Mouse (Mus musculus) MEL (cell line): ENCODE data around the gene Gpr3. TPM values are rescaled to one million over a fixed set of nuclear protein-coding genes. Genes with fewer than 3 reads are reported as not detected.
A peak's percentile ranks its signal among the peaks of the same experiment; 100 is the strongest.

Source experiments
- DNase-seq: peaks from one replicate; pipeline ENCODE4 v3.0.0; 2011; ENCODE audit warnings: low read depth, low spot score
- H3K27ac ChIP-seq: 2 replicates; pipeline ENCODE4 v1.5.1; 2012; ENCODE audit warnings: low read depth, mild to moderate bottlenecking, control low read depth, low read length, moderate library complexity; ENCODE audit not compliant: control insufficient read depth
- H3K27me3 ChIP-seq, 2 experiments: fragments of 150-350 bp in 1 of 2; sonication (generic) in 1 of 2; 2 replicates each; pipeline ENCODE4 v1.6.1; 2012; ENCODE audit warnings: low read length in 2 of 2, mild to moderate bottlenecking in 2 of 2, improper control_type of control experiment in 1 of 2, moderate library complexity in 1 of 2; ENCODE audit not compliant: insufficient read depth in 2 of 2, control insufficient read depth in 1 of 2
- H3K36me3 ChIP-seq, 2 experiments: 2 replicates each; pipeline ENCODE4 v1.6.1; 2012 to 2014; ENCODE audit warnings: low read length in 2 of 2, improper control_type of control experiment in 1 of 2, inconsistent platforms in 1 of 2, mild to moderate bottlenecking in 1 of 2; ENCODE audit not compliant: insufficient read depth in 2 of 2, control insufficient read depth in 1 of 2
- H3K4me1 ChIP-seq, 2 experiments: fragments of 150-350 bp in 1 of 2; sonication (generic) in 1 of 2; 2 replicates each; pipeline ENCODE4 v1.6.1; 2012; ENCODE audit warnings: low read length in 2 of 2, improper control_type of control experiment in 1 of 2, mild to moderate bottlenecking in 1 of 2; ENCODE audit not compliant: insufficient read depth in 2 of 2, control insufficient read depth in 1 of 2
- H3K4me3 ChIP-seq, 2 experiments: fragments of 150-350 bp in 1 of 2; sonication (generic) in 1 of 2; 2 replicates each; pipeline ENCODE4 v1.5.1; 2012; ENCODE audit warnings: low read depth in 2 of 2, low read length in 2 of 2, mild to moderate bottlenecking in 2 of 2, moderate library complexity in 2 of 2, control low read depth in 1 of 2, improper control_type of control experiment in 1 of 2; ENCODE audit not compliant: control insufficient read depth in 1 of 2, insufficient read depth in 1 of 2
- H3K79me2 ChIP-seq: 2 replicates; pipeline ENCODE4 v1.6.1; 2012; ENCODE audit warnings: mild to moderate bottlenecking, low read length, moderate library complexity; ENCODE audit not compliant: control insufficient read depth, poor library complexity, insufficient read depth
- H3K9ac ChIP-seq: 2 replicates; pipeline ENCODE4 v1.6.1; 2012; ENCODE audit warnings: low read depth, mild to moderate bottlenecking, control low read depth, low read length, moderate library complexity; ENCODE audit not compliant: control insufficient read depth, poor library complexity, severe bottlenecking
- H3K9me3 ChIP-seq: fragments of 150-350 bp; sonication (generic); replicated peaks from 2 replicates; pipeline ENCODE4 v1.6.1; 2012; ENCODE audit warnings: mild to moderate bottlenecking, low read length, improper control_type of control experiment, moderate library complexity; ENCODE audit not compliant: insufficient read depth
- BHLHE40 ChIP-seq: IDR thresholded peaks from 2 replicates; pipeline ENCODE4 v1.6.1; 2012; ENCODE audit warnings: low read depth, mild to moderate bottlenecking, inconsistent platforms, low read length, improper control_type of control experiment, borderline replicate concordance
- CHD2 ChIP-seq: IDR thresholded peaks from 2 replicates; pipeline ENCODE4 v1.6.1; 2011; ENCODE audit warnings: low read length, improper control_type of control experiment
- CTCF ChIP-seq, 3 experiments: IDR thresholded peaks in 2 of 3; conservative IDR thresholded peaks in 1 of 3; 2 replicates each; pipeline ENCODE4 v1.5.1; 2011 to 2012; ENCODE audit warnings: low read length in 3 of 3, low read depth in 2 of 3, mild to moderate bottlenecking in 2 of 3, improper control_type of control experiment in 1 of 3, inconsistent platforms in 1 of 3, mixed read lengths in 1 of 3, moderate library complexity in 1 of 3; ENCODE audit not compliant: control insufficient read depth in 1 of 3, insufficient read depth in 1 of 3, poor library complexity in 1 of 3, severe bottlenecking in 1 of 3
- E2F4 ChIP-seq: IDR thresholded peaks from 2 replicates; pipeline ENCODE4 v1.6.1; 2011; ENCODE audit warnings: low read depth, low read length, improper control_type of control experiment, borderline replicate concordance
- ELF1 ChIP-seq: IDR thresholded peaks from 2 replicates; pipeline ENCODE4 v1.6.1; 2014; ENCODE audit warnings: low read depth, mild to moderate bottlenecking, inconsistent platforms, low read length, improper control_type of control experiment, moderate library complexity
- EP300 ChIP-seq, 2 experiments: IDR thresholded peaks; 2 replicates each; pipeline ENCODE4 v1.6.1; 2011; ENCODE audit warnings: improper control_type of control experiment in 2 of 2, low read length in 2 of 2, low read depth in 1 of 2, mild to moderate bottlenecking in 1 of 2
- ETS1 ChIP-seq: IDR thresholded peaks from 2 replicates; pipeline ENCODE4 v1.6.1; 2012; ENCODE audit warnings: low read depth, mild to moderate bottlenecking, inconsistent platforms, low read length, improper control_type of control experiment, moderate library complexity
- GABPA ChIP-seq: IDR thresholded peaks from 2 replicates; pipeline ENCODE4 v1.6.1; 2012; ENCODE audit warnings: low read depth, mild to moderate bottlenecking, inconsistent platforms, low read length, improper control_type of control experiment, moderate library complexity
- GATA1 ChIP-seq: IDR thresholded peaks from 2 replicates; pipeline ENCODE4 v1.6.1; 2011; ENCODE audit warnings: low read depth, low read length, improper control_type of control experiment
- HCFC1 ChIP-seq: IDR thresholded peaks from 2 replicates; pipeline ENCODE4 v1.6.1; 2012; ENCODE audit warnings: low read depth, mild to moderate bottlenecking, inconsistent platforms, low read length, improper control_type of control experiment, moderate library complexity
- JUND ChIP-seq: IDR thresholded peaks from 2 replicates; pipeline ENCODE4 v1.6.1; 2011; ENCODE audit warnings: low read depth, mild to moderate bottlenecking, improper control_type of control experiment, low read length
- KAT2A ChIP-seq: conservative IDR thresholded peaks from 2 replicates; pipeline ENCODE4 v1.6.1; 2012; ENCODE audit warnings: low read depth, low read length, improper control_type of control experiment, inconsistent platforms
- MAFK ChIP-seq: IDR thresholded peaks from 2 replicates; pipeline ENCODE4 v1.6.1; 2011; ENCODE audit warnings: low read depth, mild to moderate bottlenecking, low read length, improper control_type of control experiment, borderline replicate concordance
- MAX ChIP-seq: IDR thresholded peaks from 2 replicates; pipeline ENCODE4 v1.6.1; 2011; ENCODE audit warnings: low read length, improper control_type of control experiment
- MAZ ChIP-seq: IDR thresholded peaks from 2 replicates; pipeline ENCODE4 v1.6.1; 2012; ENCODE audit warnings: low read depth, mild to moderate bottlenecking, inconsistent platforms, low read length, improper control_type of control experiment
- MEF2A ChIP-seq: IDR thresholded peaks from 2 replicates; pipeline ENCODE4 v1.6.1; 2014; ENCODE audit warnings: low read depth, mild to moderate bottlenecking, inconsistent platforms, low read length, improper control_type of control experiment; ENCODE audit not compliant: poor library complexity, insufficient replicate concordance, severe bottlenecking; ENCODE audit errors: extremely low read depth
- MXI1 ChIP-seq: IDR thresholded peaks from 2 replicates; pipeline ENCODE4 v1.6.1; 2011; ENCODE audit warnings: mild to moderate bottlenecking, low read depth, low read length, improper control_type of control experiment
- MYB ChIP-seq: IDR thresholded peaks from 2 replicates; pipeline ENCODE4 v1.6.1; 2011; ENCODE audit warnings: mild to moderate bottlenecking, low read depth, low read length, improper control_type of control experiment
- MYC ChIP-seq: IDR thresholded peaks from 2 replicates; pipeline ENCODE4 v1.6.1; 2011; ENCODE audit warnings: low read depth, mild to moderate bottlenecking, low read length, improper control_type of control experiment, moderate library complexity
- NELFE ChIP-seq: IDR thresholded peaks from 2 replicates; pipeline ENCODE4 v1.6.1; 2011; ENCODE audit warnings: low read depth, low read length, improper control_type of control experiment
- NRF1 ChIP-seq: IDR thresholded peaks from 2 replicates; pipeline ENCODE4 v1.6.1; 2014; ENCODE audit warnings: low read depth, mild to moderate bottlenecking, inconsistent platforms, low read length, improper control_type of control experiment, moderate library complexity; ENCODE audit not compliant: poor library complexity, insufficient read depth, severe bottlenecking
- POLR2A ChIP-seq, 2 experiments: IDR thresholded peaks; 2 replicates each; pipeline ENCODE4 v1.6.1; 2011 to 2012; ENCODE audit warnings: low read length in 2 of 2, mild to moderate bottlenecking in 2 of 2, control low read depth in 1 of 2, improper control_type of control experiment in 1 of 2, low read depth in 1 of 2, moderate library complexity in 1 of 2; ENCODE audit not compliant: control insufficient read depth in 1 of 2, insufficient read depth in 1 of 2, poor library complexity in 1 of 2
- POLR2AphosphoS2 ChIP-seq: IDR thresholded peaks from 2 replicates; pipeline ENCODE4 v1.6.1; 2011; ENCODE audit warnings: low read length, improper control_type of control experiment
- POLR2AphosphoS5 ChIP-seq: IDR thresholded peaks from 2 replicates; pipeline ENCODE4 v1.6.1; 2012; ENCODE audit warnings: low read depth, borderline replicate concordance, mild to moderate bottlenecking, inconsistent platforms, low read length, moderate library complexity, mixed read lengths
- RAD21 ChIP-seq: IDR thresholded peaks from 2 replicates; pipeline ENCODE4 v1.6.1; 2011; ENCODE audit warnings: mild to moderate bottlenecking, low read depth, low read length, improper control_type of control experiment
- RCOR1 ChIP-seq: IDR thresholded peaks from 2 replicates; pipeline ENCODE4 v1.6.1; 2012; ENCODE audit warnings: low read depth, mild to moderate bottlenecking, inconsistent platforms, low read length, improper control_type of control experiment
- SMC3 ChIP-seq: IDR thresholded peaks from 2 replicates; pipeline ENCODE4 v1.6.1; 2011; ENCODE audit warnings: low read depth, low read length, improper control_type of control experiment
- TAL1 ChIP-seq: IDR thresholded peaks from 2 replicates; pipeline ENCODE4 v1.6.1; 2012; ENCODE audit warnings: mild to moderate bottlenecking, inconsistent platforms, low read length, moderate library complexity, mixed read lengths
- TCF12 ChIP-seq: IDR thresholded peaks from 2 replicates; pipeline ENCODE4 v1.6.1; 2014; ENCODE audit warnings: low read depth, mild to moderate bottlenecking, inconsistent platforms, low read length, improper control_type of control experiment, moderate library complexity
- USF1 ChIP-seq: IDR thresholded peaks from 2 replicates; pipeline ENCODE4 v1.6.1; 2014; ENCODE audit warnings: low read depth, mild to moderate bottlenecking, inconsistent platforms, low read length, improper control_type of control experiment, moderate library complexity
- USF2 ChIP-seq, 2 experiments: IDR thresholded peaks; 2 replicates each; pipeline ENCODE4 v1.6.1; 2011 to 2012; ENCODE audit warnings: improper control_type of control experiment in 2 of 2, low read length in 2 of 2, borderline replicate concordance in 1 of 2, inconsistent platforms in 1 of 2, low read depth in 1 of 2, mild to moderate bottlenecking in 1 of 2; ENCODE audit not compliant: insufficient read depth in 1 of 2
- ZC3H11A ChIP-seq: IDR thresholded peaks from 2 replicates; pipeline ENCODE4 v1.6.1; 2012; ENCODE audit warnings: low read depth, mild to moderate bottlenecking, inconsistent platforms, low read length, improper control_type of control experiment
- ZKSCAN1 ChIP-seq: IDR thresholded peaks from 2 replicates; pipeline ENCODE4 v1.6.1; 2012; ENCODE audit warnings: low read depth, mild to moderate bottlenecking, inconsistent platforms, low read length, improper control_type of control experiment, moderate library complexity
- ZMIZ1 ChIP-seq: IDR thresholded peaks from 2 replicates; pipeline ENCODE4 v1.6.1; 2012; ENCODE audit warnings: low read depth, mild to moderate bottlenecking, inconsistent platforms, low read length, improper control_type of control experiment, moderate library complexity
- ZNF384 ChIP-seq: IDR thresholded peaks from 2 replicates; pipeline ENCODE4 v1.6.1; 2012; ENCODE audit warnings: low read depth, mild to moderate bottlenecking, inconsistent platforms, low read length, improper control_type of control experiment
- polyA plus RNA-seq, 2 experiments: library from polyadenylated mRNA; stranded (reverse) in 1 of 2; unstranded in 1 of 2; fragments of >175 nt in 1 of 2; fragments of >200 nt in 1 of 2; gene quantifications; 2 replicates each; pipeline versions ENCODE4 v1.2.1 to v1.2.4; 2012; ENCODE audit warnings: low replicate concordance in 2 of 2, low read depth in 1 of 2; ENCODE audit not compliant: insufficient read length in 2 of 2, insufficient read depth in 1 of 2, missing spikeins in 1 of 2
- total RNA-seq: library from RNA; depleted of rRNA; stranded (reverse); fragments of 300-350 nt; gene quantifications from 2 replicates; pipeline ENCODE4 v1.2.3, GENCODE M21; 2012

Gpr3 gene
- total and polyA plus RNA-seq, 3 experiments: 0.08 to 0.35 TPM; not detected in 1

DNA sequence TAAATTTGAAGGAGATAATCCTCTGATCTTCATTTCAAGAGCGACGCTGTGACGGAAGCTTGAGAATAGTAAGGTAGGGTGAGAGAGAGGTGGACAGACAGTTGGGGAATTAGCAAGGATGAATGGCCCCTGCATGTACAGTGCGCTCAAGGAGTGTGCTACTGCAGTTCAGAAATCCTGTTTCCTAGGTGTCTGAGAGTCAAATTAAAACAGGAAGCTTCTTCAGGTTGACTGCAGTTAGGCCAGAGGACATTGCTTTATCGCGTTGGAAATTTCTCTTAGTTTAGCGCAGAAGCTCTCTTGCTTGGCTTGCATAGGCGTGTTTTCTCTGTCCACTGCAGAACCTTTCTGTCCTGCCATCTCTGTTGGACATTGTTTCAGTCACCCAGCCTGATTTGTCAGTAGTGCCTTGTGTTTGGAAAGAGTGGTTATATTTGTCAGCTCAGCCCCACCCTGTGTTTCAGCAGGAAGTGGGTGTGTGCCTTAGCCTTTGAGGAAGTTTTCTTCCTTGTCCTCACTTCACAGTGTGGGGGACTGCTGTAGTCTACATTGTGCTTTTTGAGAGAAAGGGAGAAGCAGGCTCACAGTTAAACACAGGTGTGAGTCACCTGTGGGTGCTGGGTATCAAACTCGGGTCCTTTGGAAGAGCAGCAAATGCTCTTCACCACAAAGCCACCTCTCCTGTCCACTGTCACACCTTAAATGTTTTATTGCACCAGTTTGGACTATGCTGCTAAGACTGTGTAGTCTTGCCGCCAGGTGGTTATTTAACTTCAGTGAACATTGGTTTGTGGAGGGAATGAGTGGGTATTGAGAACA lies 42.9 kb downstream of the Gpr3 start:
- no peaks in the 10 kb centered on the region for H3K27me3 ChIP-seq
- peaks cover 0 to 16% of the 10 kb centered on the region in 2 experiments; a peak in 2 of 4 replicates for H3K36me3 ChIP-seq
- no peaks in the 10 kb centered on the region for H3K9me3 ChIP-seq
- peaks cover 34% of the 10 kb centered on the region for H3K79me2 ChIP-seq
- peak overlapping the region; percentile 27 for H3K9ac ChIP-seq
- H3K27ac ChIP-seq: peak overlapping the region; percentile 82
- H3K4me3 ChIP-seq: peak overlapping the region; percentile 20 to 52
- H3K4me1 ChIP-seq: peaks cover 6 to 13% of the 10 kb centered on the region in 2 experiments
- DNase-seq: peak; percentile 86
- TF ChIP-seq ZNF384 (no peak), GATA1 (no peak), ELF1 (peak; percentile 81), POLR2A (IDR thresholded peaks at IDR 0.05; ENCODE audit: control insufficient read depth in 1 of 2, insufficient read depth in 1 of 2, low read depth in 1 of 2, low read length in 2 of 2, poor library complexity in 1 of 2) (peak in 1 of 2 experiments; percentile 47; a peak in 2 of 4 replicates), TAL1 (no peak), SMC3 (no peak), MAFK (no peak), E2F4 (no peak), TCF12 (no peak), JUND (no peak), MYB (no peak), MEF2A (no peak), CTCF (IDR thresholded peaks at IDR 0.05 in 2 of 3, conservative IDR thresholded peaks at IDR 0.05 in 1 of 3; ENCODE audit: control insufficient read depth in 1 of 3, insufficient read depth in 1 of 3, low read depth in 2 of 3, low read length in 3 of 3, poor library complexity in 1 of 3, severe bottlenecking in 1 of 3) (no peak), KAT2A (no peak), USF2 (IDR thresholded peaks at IDR 0.05; ENCODE audit: borderline replicate concordance in 1 of 2, insufficient read depth in 1 of 2, low read depth in 1 of 2, low read length in 2 of 2) (no peak), GABPA (no peak), CHD2 (no peak), MXI1 (peak; percentile 54), MYC (0 out of 2 replicates have a peak, but pooled peaks have one; percentile 37), ZMIZ1 (no peak), ETS1 (peak; percentile 43; the same call in 1 of the 2 replicates), ZKSCAN1 (no peak), POLR2AphosphoS2 (no peak), BHLHE40 (no peak), POLR2AphosphoS5 (no peak), NELFE (no peak), NRF1 (no peak), EP300 (IDR thresholded peaks at IDR 0.05; ENCODE audit: low read depth in 1 of 2, low read length in 2 of 2) (peak; percentile 39 to 62; a peak in 2 of 4 replicates), RAD21 (no peak), HCFC1 (0 out of 2 replicates have a peak, but pooled peaks have one; percentile 32), ZC3H11A (no peak), MAX (peak; percentile 66; the same call in 1 of the 2 replicates), RCOR1 (no peak), MAZ (0 out of 2 replicates have a peak, but pooled peaks have one; percentile 9), USF1 (no peak)
